Mouse (Mus musculus) lung, adult 2 months (tissue): ENCODE measurements around the gene Fcamr. TPM values are rescaled to one million over a fixed set of nuclear protein-coding genes. Genes with fewer than 3 reads are reported as not detected.

ENCODE experiments used
- DNase-seq: peaks from one replicate; pipeline ENCODE4 v3.0.0; 2022
- H3K4me1 ChIP-seq: fragments of 200-500 bp; 2 replicates; pipeline ENCODE4 v1.6.1; 2011; ENCODE audit warnings: low read length; ENCODE audit not compliant: control insufficient read depth, insufficient read depth
- H3K4me3 ChIP-seq: fragments of 200-500 bp; replicated peaks from 2 replicates; pipeline ENCODE3; 2011; ENCODE audit warnings: low read depth, mild to moderate bottlenecking, control low read depth, low read length; ENCODE audit errors: extremely low read depth
- CTCF ChIP-seq: fragments of 200-500 bp; IDR thresholded peaks from 2 replicates; pipeline ENCODE4 v1.5.1; 2011; ENCODE audit warnings: mild to moderate bottlenecking, low read length, control low read depth; ENCODE audit not compliant: insufficient read depth
- POLR2A ChIP-seq: fragments of 200-500 bp; IDR thresholded peaks from 2 replicates; pipeline ENCODE4 v1.6.1; 2011; ENCODE audit warnings: low read depth, mild to moderate bottlenecking, control low read depth, low read length, borderline replicate concordance; ENCODE audit errors: extremely low read depth
- WGBS: fragments of 180-500 bp; shearing (Covaris S2); methylation state at CpG from one replicate; pipeline ENCODE4 v1.1.7; 2018; 5-methylcytosine and 5-hydroxymethylcytosine counted together
- polyA plus RNA-seq: library from polyadenylated mRNA; depleted of rRNA; stranded (reverse); fragments of >200 nt; gene quantifications from 2 replicates; pipeline ENCODE4 v1.2.3, GENCODE M21; 2012; rRNA removed

Fcamr gene
- 0.71 and 1.3 TPM in 2 replicates for polyA plus RNA-seq

GRCm38 (mm10) chr1:130800602-130801001 is at the start of gene Fcamr:
Fcamr (plus strand) TSS chr1:130800902.
- no peak for DNase-seq
- TF ChIP-seq POLR2A: no peak
- no peak for TF ChIP-seq CTCF
- no peak within 1 kb of the TSS for H3K4me3 ChIP-seq
- H3K4me1 ChIP-seq: no peaks in the 10 kb centered on the region
- 84% methylated on average over 8 of the region's 8 CpGs for WGBS

GRCm38 (mm10) chr1:130759689-130760088 is 41.0 kb upstream of the Fcamr start:
- no peak for DNase-seq
- TF ChIP-seq POLR2A (no peak), CTCF (no peak)
- 49% methylated on average over 9 of the region's 9 CpGs for WGBS
- Histone ChIP-seq H3K4me1 (peaks cover 15% of the 10 kb centered on the region), H3K4me3 (no peak overlapping the region)

GRCm38 (mm10) chr1:130761597-130761996 is 39.1 kb upstream of the Fcamr start:
- TF ChIP-seq CTCF (no peak), POLR2A (no peak)
- WGBS: 43% methylated on average over 1 of the region's 1 CpGs

GRCm38 (mm10) chr1:130762045-130762760 is 38.5 kb upstream of the Fcamr start:
- Histone ChIP-seq H3K4me1 (peaks cover 15% of the 10 kb centered on the region), H3K4me3 (no peak overlapping the region)
- 36% methylated on average over 3 of the region's 3 CpGs for WGBS
- no peak for DNase-seq
- no peak for TF ChIP-seq CTCF
- TF ChIP-seq POLR2A: no peak

More at GRCm38 (mm10) chr1:130761597-130761996, 39.1 kb upstream of the Fcamr start:
- no peak overlapping the region for H3K4me3 ChIP-seq
- DNase-seq: no peak
- peaks cover 15% of the 10 kb centered on the region for H3K4me1 ChIP-seq

- no peak overlapping the region for H3K4me3 ChIP-seq
- DNase-seq: peak; percentile 75
- no peak for TF ChIP-seq CTCF
- no peak; the same call in 1 of the 2 replicates for TF ChIP-seq POLR2A
- WGBS: 68% methylated on average over 12 of the region's 12 CpGs
- H3K4me1 ChIP-seq: peaks cover 15% of the 10 kb centered on the region
Measured at GRCm38 (mm10) chr1:130764027-130764461, 36.7 kb upstream of the Fcamr start.

- TF ChIP-seq POLR2A: no peak
- TF ChIP-seq CTCF: no peak
- Histone ChIP-seq H3K4me3 (no peak overlapping the region), H3K4me1 (peaks cover 6% of the 10 kb centered on the region)
- no peak for DNase-seq
- WGBS: 52% methylated on average over 5 of the region's 5 CpGs
Measured at GRCm38 (mm10) chr1:130767066-130767465, 33.6 kb upstream of the Fcamr start.

- peak; percentile 34 for DNase-seq
Measured at GRCm38 (mm10) chr1:130769925-130770324, 30.8 kb upstream of the Fcamr start.

GRCm38 (mm10) chr1:130770487-130770886 is 30.2 kb upstream of the Fcamr start:
- 47% methylated on average over 4 of the region's 4 CpGs for WGBS
- TF ChIP-seq CTCF: no peak
- TF ChIP-seq POLR2A: no peak
- peak; percentile 71 for DNase-seq
- Histone ChIP-seq H3K4me3 (no peak overlapping the region), H3K4me1 (no peaks in the 10 kb centered on the region; the same call in none of the 2 replicates)

More at GRCm38 (mm10) chr1:130769925-130770324, 30.8 kb upstream of the Fcamr start:
- 60% methylated on average over 2 of the region's 2 CpGs for WGBS
- TF ChIP-seq CTCF (no peak), POLR2A (no peak)
- H3K4me1 ChIP-seq: no peaks in the 10 kb centered on the region; the same call in none of the 2 replicates
- no peak overlapping the region for H3K4me3 ChIP-seq

- H3K4me3 ChIP-seq: no peak overlapping the region
- DNase-seq: no peak
- 52% methylated on average over 3 of the region's 3 CpGs for WGBS
- TF ChIP-seq POLR2A: no peak
- no peak for TF ChIP-seq CTCF
- peaks cover 3% of the 10 kb centered on the region for H3K4me1 ChIP-seq
Measured at GRCm38 (mm10) chr1:130770981-130771494, 29.7 kb upstream of the Fcamr start.

- 73% methylated on average over 2 of the region's 2 CpGs for WGBS
- no peak for DNase-seq
- peaks cover 3% of the 10 kb centered on the region for H3K4me1 ChIP-seq
- no peak overlapping the region for H3K4me3 ChIP-seq
- TF ChIP-seq POLR2A (no peak), CTCF (no peak)
Measured at GRCm38 (mm10) chr1:130775234-130775633, 25.5 kb upstream of the Fcamr start.
